1 mouse cellular context compared by ENCODE assay signal in genomic region chr7:127183828-127184227, GRCm38 (mm10).
TF ChIP-seq lines count a peak whose summit lies in the region.

No protein-coding gene starts in this region.

TF ChIP-seq in MEL, 35 proteins besides CTCF, POLR2A, EP300 and RAD21 (continued from another document):
- no peak for TF ChIP-seq MYB (IDR thresholded peaks at IDR 0.05; ENCODE audit: low read depth, low read length)
- peak; percentile 40; the same call in 1 of the 2 replicates for TF ChIP-seq KAT2A (conservative IDR thresholded peaks at IDR 0.05; ENCODE audit: low read depth, low read length)
- TF ChIP-seq HCFC1 (IDR thresholded peaks at IDR 0.05; ENCODE audit: low read depth, low read length), result 0 out of 2 replicates have a peak, but pooled peaks have one; percentile 29
- peak; percentile 45 for TF ChIP-seq ZC3H11A (IDR thresholded peaks at IDR 0.05; ENCODE audit: low read depth, low read length)
- no peak; the same call in 1 of the 2 replicates for TF ChIP-seq SIN3A (IDR thresholded peaks at IDR 0.05; ENCODE audit: low read length)
- no peak for TF ChIP-seq MEF2A (IDR thresholded peaks at IDR 0.05; ENCODE audit: extremely low read depth, insufficient replicate concordance, low read depth, low read length, poor library complexity, severe bottlenecking)
